Mouse (Mus musculus): Measurements from ENCODE around the gene Umodl1. TPM values are rescaled to one million over a fixed set of nuclear protein-coding genes. Genes with fewer than 3 reads are reported as not detected.

Umodl1 gene
- total RNA-seq, 2 experiments from 2014 or later: not detected

DNA sequence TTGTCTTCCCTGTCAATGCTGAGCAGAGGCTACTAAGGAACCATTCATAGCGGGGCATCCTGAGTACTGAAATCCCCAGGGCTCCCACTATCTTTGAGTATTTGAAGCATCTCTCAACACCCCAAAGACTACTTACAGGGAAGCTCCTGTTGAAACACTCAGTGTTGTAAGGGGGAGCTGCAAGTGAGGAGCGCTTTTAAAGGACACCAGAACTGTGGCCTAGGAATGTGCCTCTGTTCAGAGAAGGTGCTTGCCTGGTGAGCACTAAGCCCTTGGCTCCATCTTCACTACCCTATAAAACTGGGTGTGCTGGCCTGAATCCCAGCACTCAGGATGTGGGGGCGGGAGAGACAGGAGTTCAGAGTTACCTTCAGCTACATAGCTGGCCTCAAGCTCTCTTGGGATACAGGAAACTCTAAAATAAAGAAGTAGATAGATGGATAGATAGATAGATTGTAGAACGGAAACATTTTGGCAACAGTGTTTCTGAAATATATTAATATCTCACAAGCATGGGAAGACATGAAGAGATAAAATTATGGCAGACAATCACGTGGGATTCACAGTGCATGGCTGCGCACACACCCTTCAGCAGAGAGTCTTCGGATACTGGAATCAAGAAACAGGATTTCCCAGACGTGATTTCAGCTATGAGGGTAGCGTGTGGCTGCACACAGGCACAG, 80.4 kb downstream of the Umodl1 start:
- no peak for ATAC-seq (replicated peaks; ENCODE audit: poor library complexity, severe bottlenecking)

DNA sequence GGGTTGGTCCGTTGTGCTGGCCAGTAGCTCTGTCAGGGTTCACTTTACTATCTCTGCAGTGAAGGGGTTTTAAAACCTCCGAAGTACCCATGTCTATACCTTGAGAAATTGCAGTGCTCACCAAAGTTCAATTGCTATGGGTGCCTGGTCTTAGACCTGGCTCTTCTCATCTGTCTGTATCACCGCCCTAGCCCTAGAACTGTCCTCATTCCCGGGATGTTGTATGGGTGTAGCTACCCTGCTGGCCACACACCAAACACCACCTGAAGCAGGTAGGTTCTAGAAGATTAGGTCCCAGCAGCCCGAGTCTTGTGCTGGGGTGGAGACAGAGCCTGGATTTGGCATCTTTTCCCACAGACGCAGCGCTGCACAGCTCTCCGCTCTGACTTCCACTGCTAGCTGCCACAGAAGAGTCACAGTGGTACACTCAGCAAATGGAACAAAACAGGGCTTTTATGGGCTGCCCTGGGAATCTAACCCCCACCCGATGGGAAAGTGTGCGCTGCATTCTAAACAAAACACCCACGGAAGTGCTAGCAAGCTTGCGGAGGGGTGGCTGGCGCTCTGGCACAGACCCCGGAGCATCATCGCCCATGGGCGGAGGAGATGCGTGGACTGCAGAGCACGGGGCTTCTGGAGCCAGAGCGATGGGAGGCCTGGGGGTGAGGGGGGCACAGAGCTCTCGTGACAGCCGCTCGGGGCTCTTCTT, 81.9 kb downstream of the Umodl1 start:
- ATAC-seq (replicated peaks; ENCODE audit: poor library complexity, severe bottlenecking): no peak

DNA sequence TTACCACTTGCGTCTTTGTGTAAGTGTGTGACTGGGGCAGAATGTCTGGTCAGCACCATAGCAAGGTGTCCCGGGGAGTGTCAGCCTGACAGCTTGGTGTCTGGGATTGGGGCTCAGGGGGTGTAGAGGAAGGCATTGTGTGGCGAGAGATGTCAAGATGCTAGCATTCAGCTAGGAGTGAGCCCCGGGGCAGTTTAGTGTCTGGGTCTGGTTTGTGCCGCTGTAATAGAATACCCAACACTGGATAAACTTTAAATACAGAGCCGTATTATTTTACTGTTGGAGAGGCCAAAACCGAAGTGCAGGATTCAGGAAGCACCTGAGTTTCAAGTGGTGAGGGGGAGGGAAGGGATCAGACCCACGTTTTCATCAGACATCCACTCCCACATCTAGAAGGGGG, 82.9 kb downstream of the Umodl1 start:
- no peak for ATAC-seq (replicated peaks; ENCODE audit: poor library complexity, severe bottlenecking)

DNA sequence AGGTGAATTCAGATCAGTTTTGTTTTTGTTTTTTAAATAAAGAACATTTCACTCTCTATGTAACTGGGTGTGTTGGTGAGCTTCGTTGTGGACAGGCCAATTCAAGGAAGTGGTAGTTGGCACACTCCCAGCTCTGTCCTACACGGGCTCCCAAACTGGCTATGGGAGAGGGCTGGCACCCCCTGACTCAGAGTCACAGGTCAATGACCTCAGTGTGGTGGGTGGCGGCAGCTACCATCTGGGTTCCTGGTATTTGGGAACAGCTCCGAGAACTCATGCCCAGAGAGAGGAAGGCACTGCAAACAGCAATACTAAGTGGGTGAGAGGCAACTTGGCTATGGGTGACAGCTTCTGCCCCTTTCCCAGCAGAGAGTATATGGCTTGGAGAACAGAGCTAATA, 83.9 kb downstream of the Umodl1 start:
- ATAC-seq (replicated peaks; ENCODE audit: poor library complexity, severe bottlenecking): peak; percentile 82

GRCm38 (mm10) chr17:31039626-31040025, 85.2 kb downstream of the Umodl1 start:
- ATAC-seq (replicated peaks; ENCODE audit: poor library complexity, severe bottlenecking): peak; percentile 83

DNA sequence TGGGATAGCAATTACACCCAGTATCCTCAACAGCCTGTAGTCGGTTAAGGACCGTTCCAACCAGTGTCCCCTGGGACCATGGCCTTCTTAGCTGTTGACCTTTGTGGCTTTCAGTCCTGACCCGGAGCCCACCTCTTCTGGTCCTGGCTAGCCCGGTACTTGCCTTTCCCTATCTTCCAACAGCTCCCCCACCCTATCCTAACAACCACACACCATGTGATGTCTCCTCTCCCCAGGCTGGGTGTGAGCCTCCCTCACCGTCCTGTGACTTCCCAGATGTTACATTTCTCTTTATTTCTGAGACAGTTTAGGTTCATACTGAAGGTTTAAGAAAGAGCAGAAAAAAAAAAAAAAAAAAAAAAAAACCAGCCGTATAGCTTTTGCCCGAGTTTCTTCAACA, 86.0 kb downstream of the Umodl1 start:
- no peak for ATAC-seq (replicated peaks; ENCODE audit: poor library complexity, severe bottlenecking)

DNA sequence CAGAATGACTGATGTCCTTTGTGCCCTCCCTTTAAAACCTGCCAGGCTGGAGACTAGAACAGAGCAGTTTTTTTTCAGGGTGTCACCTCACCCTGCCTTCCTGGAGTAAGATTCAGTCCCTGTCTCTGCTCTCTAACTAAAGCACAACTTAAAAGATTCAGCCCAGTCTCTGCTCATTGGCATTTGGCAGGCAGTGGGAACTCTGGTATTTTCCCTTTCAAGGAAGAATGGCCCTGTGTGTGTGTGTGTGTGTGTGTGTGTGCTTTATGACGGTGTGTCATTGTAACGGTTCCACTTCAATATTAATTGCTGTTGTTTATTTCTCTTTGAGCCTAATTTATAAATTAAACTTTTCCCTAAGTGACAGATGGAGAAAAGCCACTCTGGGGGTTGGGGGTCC, 88.3 kb downstream of the Umodl1 start:
- no peak for ATAC-seq (replicated peaks; ENCODE audit: poor library complexity, severe bottlenecking)

DNA sequence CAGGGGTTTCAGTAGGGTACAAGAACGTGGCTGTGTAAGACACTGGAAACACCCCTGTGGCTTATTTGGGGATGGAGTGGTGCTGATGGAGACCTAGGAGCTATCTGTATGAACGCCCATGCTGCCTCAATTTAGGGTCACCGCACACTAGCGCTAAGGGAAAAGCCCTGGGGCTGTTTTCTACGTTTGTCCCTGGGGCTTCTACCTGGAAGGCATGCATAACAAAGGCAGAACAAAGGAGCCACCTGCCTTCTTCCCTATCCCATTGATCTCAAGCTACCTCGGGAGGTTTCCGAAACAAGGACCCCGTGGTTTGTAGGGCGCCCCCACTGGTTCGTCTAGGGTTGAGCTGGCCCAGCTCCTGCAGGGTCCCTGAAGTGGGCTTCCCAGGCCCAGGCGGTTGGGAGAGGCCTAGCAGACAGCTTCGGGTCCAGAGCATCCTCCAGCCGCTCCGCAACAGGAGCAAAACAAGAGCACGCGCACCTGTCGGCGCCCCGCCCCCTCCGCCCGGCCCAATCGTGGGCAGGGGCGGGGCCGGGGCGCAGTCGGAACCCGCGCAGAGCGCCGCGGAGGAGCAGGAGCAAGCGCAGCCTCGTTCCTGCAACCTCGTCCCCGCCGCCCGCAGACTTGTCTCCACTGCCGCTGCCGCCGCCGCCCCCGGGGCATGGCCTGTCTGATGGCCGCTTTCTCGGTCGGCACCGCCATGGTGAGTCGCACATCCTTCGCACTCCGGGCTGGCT, 102.9 kb downstream of the Umodl1 start, which contains the start of gene Abcg1:
Gene Abcg1, plus strand, starts transcription at position 525 of the 740 bp plus-strand sequence.
- ATAC-seq (replicated peaks; ENCODE audit: poor library complexity, severe bottlenecking): peak; percentile 41

- peak; percentile 42 for ATAC-seq (replicated peaks; ENCODE audit: poor library complexity, severe bottlenecking)
Observed at GRCm38 (mm10) chr17:31057891-31058744, 103.7 kb downstream of the Umodl1 start.

DNA sequence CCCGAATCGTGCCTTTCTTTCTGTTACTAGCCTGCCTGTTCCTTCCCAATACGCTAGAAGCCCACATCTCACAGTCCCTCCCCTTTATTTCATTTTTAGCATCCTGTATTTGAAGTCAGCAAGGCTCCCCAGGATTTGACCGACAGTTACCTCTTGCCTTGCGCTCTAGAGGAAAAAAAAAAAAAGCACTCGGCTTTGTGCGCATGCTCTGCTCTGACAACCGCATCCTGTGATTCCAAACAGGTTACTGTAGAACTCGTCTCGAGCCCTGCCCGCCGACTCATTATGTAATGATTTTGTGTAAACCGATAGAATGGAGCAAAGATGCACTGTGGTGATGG, 104.3 kb downstream of the Umodl1 start:
- peak; percentile 26 for ATAC-seq (replicated peaks; ENCODE audit: poor library complexity, severe bottlenecking)

DNA sequence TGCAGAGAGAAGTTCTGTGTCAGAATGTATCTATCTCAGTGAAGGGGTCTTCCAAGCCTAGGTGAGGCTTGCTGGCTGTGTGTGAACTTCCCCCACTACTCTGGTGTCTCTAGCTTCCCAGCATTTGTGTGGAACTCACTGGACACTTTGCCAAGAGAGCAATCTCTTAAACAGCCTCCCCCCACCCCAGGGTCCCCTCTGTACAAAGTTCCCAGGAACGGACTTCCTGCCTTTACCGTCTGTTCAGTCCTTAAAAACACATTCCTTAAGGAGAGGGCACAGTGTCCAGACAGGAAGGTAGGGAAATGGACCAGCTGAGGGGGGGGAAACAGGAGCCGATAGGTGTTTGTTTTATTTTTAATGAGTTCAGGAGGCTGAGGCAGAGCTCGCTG, 105.8 kb downstream of the Umodl1 start:
- ATAC-seq (replicated peaks; ENCODE audit: poor library complexity, severe bottlenecking): no peak

Other genes with a start within 250 kb of the Umodl1 start
- gene Glp1r, start 52.8 kb upstream of the Umodl1 start, total RNA-seq (2014; fragmentation: Nextera tagmentation): not detected in 2 replicates
- not detected in 2 replicates for gene Glp1r, start 52.8 kb upstream of the Umodl1 start, total RNA-seq (2017)
- gene Abcg1, start 103.0 kb downstream of the Umodl1 start, total RNA-seq (2014; fragmentation: Nextera tagmentation): 8.7 and 15.9 TPM in 2 replicates
- 7.6 and 9.0 TPM in 2 replicates for gene Abcg1, start 103.0 kb downstream of the Umodl1 start, total RNA-seq (2017)
- not detected in 2 replicates for gene Tff3, start 175.0 kb downstream of the Umodl1 start, total RNA-seq (2014; fragmentation: Nextera tagmentation)
- gene Tff3, start 175.0 kb downstream of the Umodl1 start, total RNA-seq (2017): not detected in 2 replicates
- gene Tff2, start 189.6 kb downstream of the Umodl1 start, total RNA-seq (2014; fragmentation: Nextera tagmentation): not detected in 2 replicates
- not detected in 2 replicates for gene Tff2, start 189.6 kb downstream of the Umodl1 start, total RNA-seq (2017)
- not detected in 2 replicates for gene Tff1, start 210.6 kb downstream of the Umodl1 start, total RNA-seq (2014; fragmentation: Nextera tagmentation)
- not detected in 2 replicates for gene Tff1, start 210.6 kb downstream of the Umodl1 start, total RNA-seq (2017)
- gene Tmprss3, start 244.3 kb downstream of the Umodl1 start, total RNA-seq (2014; fragmentation: Nextera tagmentation): 13.1 and 18.0 TPM in 2 replicates
- 2.6 and 3.7 TPM in 2 replicates for gene Tmprss3, start 244.3 kb downstream of the Umodl1 start, total RNA-seq (2017)

All from granulocyte monocyte progenitor cell, adult 5-6 weeks (primary cell).